Mouse (Mus musculus): ENCODE results near the gene Polr2g. TPM values are rescaled to one million over a fixed set of nuclear protein-coding genes. Genes with fewer than 3 reads are reported as not detected.

The Polr2g gene
- 122 and 129 TPM in 2 replicates for polyA plus RNA-seq (2015; fragmentation: Nextera tagmentation; extraction: Ambion mirVana)

- H3K27me3 ChIP-seq (ENCODE audit: control insufficient read depth, insufficient read depth, low read length), result no peaks in the 10 kb centered on the region
- no peaks in the 10 kb centered on the region for H3K9me3 ChIP-seq (replicated peaks; ENCODE audit: control insufficient read depth, low read length)
- peak; percentile 84 for ATAC-seq (ENCODE audit: insufficient read depth, low FRiP score)
- peaks cover 13% of the 10 kb centered on the region for H3K4me1 ChIP-seq (ENCODE audit: control insufficient read depth, insufficient read depth, low read length)
- peak within 1 kb of the TSS; percentile 94 for H3K4me3 ChIP-seq (replicated peaks; ENCODE audit: low read length)
- H3K4me2 ChIP-seq (ENCODE audit: low read depth, low read length), result peak within 1 kb of the TSS; percentile 90
- peaks cover 16% of the 10 kb centered on the region for H3K36me3 ChIP-seq (ENCODE audit: control insufficient read depth, insufficient read depth, low read length)
- peak within 1 kb of the TSS; percentile 90 for H3K9ac ChIP-seq (ENCODE audit: low read length)
- H3K27ac ChIP-seq (ENCODE audit: low read length), result peak within 1 kb of the TSS; percentile 76
- WGBS, result 1% methylated on average over 25 of the region's 25 CpGs
Measured at GRCm38 (mm10) chr19:8798264-8798946, at the start of gene Polr2g. Gene Polr2g (minus strand): TSS chr19:8798577.

GRCm38 (mm10) chr19:8844371-8845129 lies 46.2 kb upstream of the Polr2g start:
- ATAC-seq (ENCODE audit: insufficient read depth, low FRiP score), result no peak
- WGBS, result 57% methylated on average over 5 of the region's 5 CpGs
- Histone ChIP-seq H3K9ac (ENCODE audit: low read length) (no peak overlapping the region), H3K27me3 (ENCODE audit: control insufficient read depth, insufficient read depth, low read length) (no peaks in the 10 kb centered on the region), H3K4me3 (replicated peaks; ENCODE audit: low read length) (no peak overlapping the region), H3K36me3 (ENCODE audit: control insufficient read depth, insufficient read depth, low read length) (0 out of 2 replicates have a peak, but pooled peaks cover 6% of the 10 kb centered on the region), H3K4me2 (ENCODE audit: low read depth, low read length) (no peak overlapping the region), H3K4me1 (ENCODE audit: control insufficient read depth, insufficient read depth, low read length) (peaks cover 5% of the 10 kb centered on the region; the same call in 1 of the 2 replicates), H3K9me3 (replicated peaks; ENCODE audit: control insufficient read depth, low read length) (no peaks in the 10 kb centered on the region), H3K27ac (ENCODE audit: low read length) (no peak overlapping the region)

- Histone ChIP-seq H3K36me3 (ENCODE audit: control insufficient read depth, insufficient read depth, low read length) (0 out of 2 replicates have a peak, but pooled peaks cover 6% of the 10 kb centered on the region), H3K27ac (ENCODE audit: low read length) (no peak overlapping the region), H3K4me3 (replicated peaks; ENCODE audit: low read length) (no peak overlapping the region), H3K27me3 (ENCODE audit: control insufficient read depth, insufficient read depth, low read length) (no peaks in the 10 kb centered on the region), H3K9ac (ENCODE audit: low read length) (no peak overlapping the region), H3K4me1 (ENCODE audit: control insufficient read depth, insufficient read depth, low read length) (peaks cover 16% of the 10 kb centered on the region), H3K9me3 (replicated peaks; ENCODE audit: control insufficient read depth, low read length) (no peaks in the 10 kb centered on the region), H3K4me2 (ENCODE audit: low read depth, low read length) (no peak overlapping the region)
- ATAC-seq (ENCODE audit: insufficient read depth, low FRiP score), result no peak
- 88% methylated on average over 6 of the region's 6 CpGs for WGBS
Measured at GRCm38 (mm10) chr19:8842961-8843360, 44.6 kb upstream of the Polr2g start.

- Histone ChIP-seq H3K9me3 (replicated peaks; ENCODE audit: control insufficient read depth, low read length) (no peaks in the 10 kb centered on the region), H3K4me2 (ENCODE audit: low read depth, low read length) (peak overlapping the region; percentile 68), H3K27me3 (ENCODE audit: control insufficient read depth, insufficient read depth, low read length) (no peaks in the 10 kb centered on the region), H3K4me3 (replicated peaks; ENCODE audit: low read length) (peak overlapping the region; percentile 59), H3K9ac (ENCODE audit: low read length) (peak overlapping the region; percentile 79), H3K36me3 (ENCODE audit: control insufficient read depth, insufficient read depth, low read length) (no peaks in the 10 kb centered on the region), H3K4me1 (ENCODE audit: control insufficient read depth, insufficient read depth, low read length) (peaks cover 16% of the 10 kb centered on the region), H3K27ac (ENCODE audit: low read length) (no peak overlapping the region)
- no peak for ATAC-seq (ENCODE audit: insufficient read depth, low FRiP score)
- 91% methylated on average over 7 of the region's 7 CpGs for WGBS
Measured at GRCm38 (mm10) chr19:8841012-8841411, 42.6 kb upstream of the Polr2g start.

- H3K4me2 ChIP-seq (ENCODE audit: low read depth, low read length), result peak overlapping the region; percentile 68
- peaks cover 16% of the 10 kb centered on the region for H3K4me1 ChIP-seq (ENCODE audit: control insufficient read depth, insufficient read depth, low read length)
- H3K4me3 ChIP-seq (replicated peaks; ENCODE audit: low read length), result peak overlapping the region; percentile 59
- 24% methylated on average over 29 of the region's 29 CpGs for WGBS
- H3K9me3 ChIP-seq (replicated peaks; ENCODE audit: control insufficient read depth, low read length), result no peaks in the 10 kb centered on the region
- H3K27ac ChIP-seq (ENCODE audit: low read length), result no peak overlapping the region
- no peaks in the 10 kb centered on the region for H3K36me3 ChIP-seq (ENCODE audit: control insufficient read depth, insufficient read depth, low read length)
- H3K9ac ChIP-seq (ENCODE audit: low read length), result peak overlapping the region; percentile 79
- ATAC-seq (ENCODE audit: insufficient read depth, low FRiP score), result peak; percentile 79
- no peaks in the 10 kb centered on the region for H3K27me3 ChIP-seq (ENCODE audit: control insufficient read depth, insufficient read depth, low read length)
Measured at GRCm38 (mm10) chr19:8839908-8840791, 41.8 kb upstream of the Polr2g start.

- Histone ChIP-seq H3K4me3 (replicated peaks; ENCODE audit: low read length) (peak within 1 kb of the TSS; percentile 66), H3K4me1 (ENCODE audit: control insufficient read depth, insufficient read depth, low read length) (peaks cover 16% of the 10 kb centered on the region), H3K9me3 (replicated peaks; ENCODE audit: control insufficient read depth, low read length) (no peaks in the 10 kb centered on the region), H3K4me2 (ENCODE audit: low read depth, low read length) (peak within 1 kb of the TSS; percentile 96), H3K36me3 (ENCODE audit: control insufficient read depth, insufficient read depth, low read length) (0 out of 2 replicates have a peak, but pooled peaks cover 5% of the 10 kb centered on the region), H3K27ac (ENCODE audit: low read length) (peak within 1 kb of the TSS; percentile 97), H3K27me3 (ENCODE audit: control insufficient read depth, insufficient read depth, low read length) (no peaks in the 10 kb centered on the region), H3K9ac (ENCODE audit: low read length) (peak within 1 kb of the TSS; percentile 91)
- 66% methylated on average over 11 of the region's 11 CpGs for WGBS
- ATAC-seq (ENCODE audit: insufficient read depth, low FRiP score), result no peak; the same call in 1 of the 2 replicates
Measured at GRCm38 (mm10) chr19:8839103-8839907, 40.9 kb upstream of the Polr2g start, which contains the start of gene Gng3. Gene Gng3 (minus strand): TSS chr19:8839194.

GRCm38 (mm10) chr19:8838041-8838730 lies 39.8 kb upstream of the Polr2g start:
- no peak for ATAC-seq (ENCODE audit: insufficient read depth, low FRiP score)
- H3K4me3 ChIP-seq (replicated peaks; ENCODE audit: low read length), result peak overlapping the region; percentile 66

More at GRCm38 (mm10) chr19:8838041-8838730, 39.8 kb upstream of the Polr2g start:
- Histone ChIP-seq H3K9me3 (replicated peaks; ENCODE audit: control insufficient read depth, low read length) (no peaks in the 10 kb centered on the region), H3K36me3 (ENCODE audit: control insufficient read depth, insufficient read depth, low read length) (peaks cover 7% of the 10 kb centered on the region; the same call in 1 of the 2 replicates), H3K4me1 (ENCODE audit: control insufficient read depth, insufficient read depth, low read length) (peaks cover 16% of the 10 kb centered on the region), H3K27ac (ENCODE audit: low read length) (peak overlapping the region; percentile 97), H3K4me2 (ENCODE audit: low read depth, low read length) (peak overlapping the region; percentile 96), H3K27me3 (ENCODE audit: control insufficient read depth, insufficient read depth, low read length) (no peaks in the 10 kb centered on the region), H3K9ac (ENCODE audit: low read length) (peak overlapping the region; percentile 91)
- WGBS, result 16% methylated on average over 15 of the region's 15 CpGs
